Mouse (Mus musculus) A20 (cell line): ENCODE results near the gene Lman1l.

Experiments used
- DNase-seq: peaks from one replicate; pipeline ENCODE4 v3.0.0-alpha.2; 2011; ENCODE audit warnings: low read depth, low spot score

The Lman1l gene

DNA sequence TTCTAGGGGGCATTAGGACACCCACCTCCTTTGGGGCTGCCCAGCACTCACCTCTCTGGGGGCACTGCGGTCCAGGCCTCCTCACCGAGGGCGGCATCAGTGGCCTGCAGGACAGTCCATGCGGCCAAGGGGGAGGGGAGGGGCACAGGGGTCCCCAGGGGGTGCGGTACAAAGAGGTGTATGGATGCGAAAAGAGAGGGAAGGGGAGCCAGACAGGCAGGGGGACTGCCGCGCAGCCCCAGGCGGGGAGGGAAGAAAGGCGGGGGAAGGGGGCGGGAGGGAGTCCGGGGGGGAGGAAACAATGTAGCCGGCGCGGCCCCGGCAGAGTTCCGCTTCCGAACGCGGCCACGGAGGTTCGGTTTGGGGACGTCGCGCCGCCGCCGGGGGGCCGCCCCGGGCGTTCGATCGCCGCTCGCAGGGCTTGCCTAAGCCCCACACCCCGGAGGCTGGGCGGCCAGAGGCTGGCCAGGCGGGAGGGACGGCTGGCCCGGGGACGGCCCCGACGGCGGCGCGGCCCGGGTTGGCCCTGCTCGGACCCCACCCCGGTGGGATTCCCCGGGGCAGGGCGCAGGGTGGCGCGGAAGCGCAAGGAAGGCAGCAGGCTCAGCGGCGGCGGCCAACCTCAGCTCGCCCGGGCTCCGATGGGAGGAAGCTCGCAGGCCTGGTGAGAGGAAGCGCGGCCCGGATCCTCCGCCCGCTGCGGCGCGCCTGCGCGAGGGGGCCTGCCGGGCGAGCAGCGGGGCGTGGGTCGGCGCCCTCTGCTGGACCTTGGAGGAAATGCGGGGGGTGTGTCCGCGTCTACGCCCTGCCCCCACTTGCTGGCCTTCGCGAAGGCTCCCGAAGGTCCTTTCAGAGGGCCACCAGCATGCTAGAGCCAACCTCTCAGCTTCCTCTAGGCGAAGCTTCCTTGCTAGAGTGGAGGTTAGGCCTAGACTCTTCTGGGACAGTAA lies 24.6 kb upstream of the Lman1l start:
- DNase-seq, result peak; percentile 95

DNA sequence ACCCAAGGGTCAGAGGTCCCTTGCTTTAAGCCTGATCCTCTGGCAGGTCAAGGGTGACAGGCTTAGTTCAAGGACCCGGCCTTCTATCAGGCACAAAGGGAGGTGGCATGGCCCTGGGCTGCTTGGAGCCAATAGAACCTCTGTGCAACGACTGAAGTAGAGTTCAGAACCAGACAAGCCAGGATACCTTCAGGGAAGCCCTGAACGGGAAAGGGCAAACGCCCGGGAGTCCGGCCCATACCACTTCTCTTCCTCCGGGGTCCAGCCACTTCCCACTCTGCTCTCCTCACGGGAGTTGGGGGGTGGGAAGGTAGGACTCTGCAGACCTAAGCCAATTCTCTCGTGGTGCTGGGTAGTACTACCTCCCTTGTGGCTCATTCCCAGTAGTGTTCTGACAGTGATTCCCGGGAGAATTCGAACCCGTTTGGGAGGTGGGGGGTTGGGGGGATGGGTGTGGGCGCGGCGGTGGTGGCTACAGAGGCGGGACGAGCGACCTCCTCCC lies 23.9 kb upstream of the Lman1l start:
- DNase-seq, result peak; percentile 53

DNA sequence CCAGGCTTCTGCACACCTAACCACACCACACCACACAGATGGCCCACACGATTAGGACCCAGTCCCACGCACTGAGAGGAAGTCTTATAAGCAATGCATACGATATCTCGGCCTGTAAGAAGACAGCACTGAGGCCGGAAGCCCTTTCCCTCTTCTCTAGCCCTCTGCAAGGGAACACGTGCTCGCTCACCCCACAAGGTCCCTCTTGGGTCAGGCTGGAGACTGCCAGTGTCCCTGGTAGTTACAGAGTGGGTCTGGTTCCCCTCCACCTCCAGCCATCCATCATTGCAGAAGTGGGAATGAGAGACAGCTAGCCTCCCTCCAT lies 23.2 kb upstream of the Lman1l start:
- peak; percentile 59 for DNase-seq

DNA sequence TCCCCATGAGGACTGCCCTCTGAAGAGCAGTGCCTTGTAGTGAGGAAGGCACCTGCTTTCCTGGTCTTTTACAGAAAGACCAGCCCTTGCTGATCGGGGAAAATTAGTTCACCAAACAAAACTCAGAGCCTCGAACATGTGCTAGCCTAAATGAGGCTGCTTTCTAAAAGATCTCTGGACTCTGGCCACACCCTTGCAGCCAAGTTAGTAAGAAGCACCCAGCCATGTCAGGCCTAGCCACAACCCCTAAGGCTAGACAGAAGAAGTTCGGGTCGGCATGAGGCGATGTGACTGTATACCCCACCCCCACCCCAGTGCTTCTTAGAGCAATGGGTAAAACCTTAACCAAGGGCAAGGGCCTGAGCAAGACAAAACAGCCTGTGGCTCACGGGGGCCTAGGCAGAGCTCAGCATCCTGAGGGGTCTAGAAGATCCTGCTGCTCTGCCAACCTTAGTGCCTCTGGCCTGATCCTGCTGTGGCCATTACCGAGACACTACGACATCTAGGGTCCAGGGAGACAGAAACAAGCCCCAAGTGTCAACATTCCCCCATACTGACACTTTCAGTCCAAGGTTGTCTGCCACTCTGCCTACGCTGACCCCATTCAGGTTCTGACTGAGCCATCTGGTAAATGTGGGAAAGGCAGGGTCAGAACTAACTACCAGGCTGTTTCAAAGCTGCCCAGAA lies 22.7 kb upstream of the Lman1l start:
- peak; percentile 88 for DNase-seq

DNA sequence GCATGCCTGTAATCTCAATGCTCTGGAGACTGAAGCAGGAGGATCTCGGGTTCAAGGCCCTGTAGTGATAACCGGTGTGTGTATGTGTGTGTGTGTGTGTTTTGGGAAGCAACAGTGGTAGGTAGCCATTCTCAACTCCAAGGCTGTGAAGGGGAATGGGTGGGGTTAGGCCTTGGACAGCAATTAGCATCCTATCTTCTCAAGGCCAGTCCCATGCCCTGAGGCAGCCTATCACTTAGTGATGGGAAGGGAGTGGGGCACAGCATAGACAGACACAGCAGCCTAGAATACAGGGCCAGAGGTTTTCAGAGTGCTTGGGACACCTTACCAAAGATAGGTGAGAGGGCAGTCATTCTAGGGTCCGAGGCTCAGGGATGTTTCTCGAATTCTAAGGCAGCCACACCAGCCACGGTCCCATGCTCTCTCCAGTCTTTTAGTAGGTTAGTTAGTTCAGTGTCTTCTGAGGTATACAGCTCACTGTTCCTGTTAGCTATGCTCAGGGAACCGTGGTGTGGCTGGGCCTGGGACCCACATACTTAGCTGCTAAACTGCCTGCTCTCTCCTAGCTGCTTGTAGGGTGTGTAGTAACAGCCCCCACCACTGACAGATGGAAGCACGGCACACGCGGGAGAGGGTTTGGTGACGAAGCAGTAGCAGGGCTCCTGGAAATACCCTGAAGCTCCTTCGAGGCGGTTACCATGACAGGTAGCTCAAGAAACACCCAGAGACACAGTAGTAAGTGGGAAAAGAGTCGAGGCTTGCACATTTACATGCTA lies 21.4 kb upstream of the Lman1l start:
- DNase-seq, result peak; percentile 52

DNA sequence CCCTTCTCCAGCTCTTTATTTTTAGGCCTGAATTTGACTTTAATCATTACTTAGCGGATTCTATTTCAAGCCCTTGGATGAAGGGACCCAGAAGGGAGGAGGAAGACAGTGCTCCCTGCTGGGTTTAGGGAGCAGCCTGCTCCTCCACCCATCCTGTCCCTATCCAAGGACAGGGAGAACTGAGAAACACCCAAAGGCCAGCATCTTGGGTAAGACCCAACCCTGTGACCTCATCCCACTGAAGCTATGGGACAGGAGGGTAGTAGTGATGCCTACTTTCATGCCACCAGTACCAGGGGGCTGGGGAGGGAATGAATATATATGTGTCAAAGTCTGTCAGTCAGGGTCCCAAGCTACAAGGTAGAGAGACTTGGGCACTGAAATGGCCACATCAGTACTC lies 20.4 kb upstream of the Lman1l start:
- DNase-seq, result no peak

DNA sequence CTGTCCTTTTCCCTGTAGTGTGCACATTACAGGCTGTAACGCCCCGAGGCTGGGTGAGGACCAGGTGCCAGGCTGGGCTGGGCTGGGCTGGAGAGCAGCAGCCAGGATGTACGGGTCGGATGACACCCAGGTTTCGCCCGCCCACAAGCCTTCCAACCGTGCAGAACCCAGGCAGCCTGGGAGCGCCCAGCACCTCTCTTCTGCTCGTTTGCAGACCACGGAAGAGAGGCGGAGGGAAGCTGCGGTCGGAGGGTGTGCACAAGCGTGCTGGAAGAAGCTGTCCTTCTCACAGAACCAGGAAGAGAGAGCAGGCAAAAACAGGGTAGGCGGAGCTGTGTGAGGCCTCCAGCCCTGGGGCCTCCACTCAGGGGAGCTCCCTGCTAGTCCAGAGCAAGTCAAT lies 19.8 kb upstream of the Lman1l start:
- DNase-seq, result peak; percentile 95

DNA sequence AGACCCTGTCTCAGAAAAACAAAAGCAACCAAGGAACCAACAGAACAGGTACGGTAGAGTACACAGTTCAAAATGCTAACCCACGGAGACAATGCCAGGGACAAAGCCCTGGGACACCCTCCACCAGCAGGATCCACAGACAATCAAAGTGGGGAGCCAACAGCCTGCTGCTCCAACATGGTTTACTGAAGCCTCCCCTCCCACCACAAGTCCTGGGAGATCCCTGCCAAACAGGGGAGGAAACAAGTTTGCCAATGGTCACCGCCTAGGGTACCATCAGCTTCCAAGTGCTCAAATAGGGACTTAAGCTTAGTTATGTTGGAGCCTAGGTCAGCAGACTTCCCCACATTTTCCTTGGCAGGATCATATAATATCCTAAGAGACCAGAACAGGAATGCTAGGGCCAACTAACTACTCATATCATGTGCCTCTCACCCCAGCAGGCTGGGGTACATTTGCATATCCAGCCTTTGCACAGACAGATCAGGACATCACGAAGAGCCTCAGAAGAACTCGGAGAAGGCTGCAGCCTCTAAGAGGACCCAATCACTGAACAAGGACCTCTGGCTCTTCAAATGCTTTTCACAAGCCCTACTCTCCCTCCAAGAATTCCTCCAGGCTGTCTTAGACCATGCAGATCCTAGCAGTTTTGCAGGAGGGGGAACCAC lies 19.2 kb upstream of the Lman1l start:
- DNase-seq, result peak; percentile 76

DNA sequence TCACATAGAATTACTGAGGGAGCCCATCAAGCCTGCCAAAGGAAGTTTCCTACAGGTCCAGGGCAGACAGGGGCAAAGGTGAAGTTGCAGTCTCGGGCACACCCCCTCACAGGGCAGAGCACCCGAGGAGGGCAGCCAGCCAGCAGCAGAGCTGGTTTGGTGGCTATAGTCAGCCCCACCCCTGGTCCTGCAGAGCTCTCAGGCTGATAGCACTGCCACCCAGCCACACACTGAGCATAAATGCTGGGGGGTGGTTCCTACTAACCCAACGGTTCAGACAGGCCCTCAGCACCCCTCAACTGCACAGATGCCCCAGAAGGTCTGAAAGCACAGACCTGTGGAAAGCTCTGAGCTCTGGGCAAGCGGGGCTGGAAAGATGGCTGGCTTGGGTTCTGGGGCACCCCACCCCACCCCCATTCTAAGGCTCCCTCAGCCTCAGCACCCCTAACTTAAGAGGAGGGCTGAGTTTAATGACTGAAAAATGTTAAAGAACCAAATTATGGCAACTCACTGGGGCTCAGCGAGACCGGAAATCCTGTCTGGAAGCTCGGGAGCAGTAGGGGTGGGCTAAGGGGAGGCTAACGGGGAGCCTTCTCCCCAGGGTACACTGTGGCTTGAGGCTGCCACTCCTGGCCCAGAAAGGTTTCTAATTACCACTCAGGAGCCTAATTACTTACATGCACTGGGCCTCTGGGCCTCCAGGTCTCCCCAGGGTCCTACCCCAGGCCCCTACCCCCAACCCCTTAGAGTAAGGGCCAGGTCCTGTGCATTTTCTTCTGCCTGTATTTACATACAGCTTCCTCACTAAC lies 18.3 kb upstream of the Lman1l start:
- DNase-seq, result peak; percentile 84

DNA sequence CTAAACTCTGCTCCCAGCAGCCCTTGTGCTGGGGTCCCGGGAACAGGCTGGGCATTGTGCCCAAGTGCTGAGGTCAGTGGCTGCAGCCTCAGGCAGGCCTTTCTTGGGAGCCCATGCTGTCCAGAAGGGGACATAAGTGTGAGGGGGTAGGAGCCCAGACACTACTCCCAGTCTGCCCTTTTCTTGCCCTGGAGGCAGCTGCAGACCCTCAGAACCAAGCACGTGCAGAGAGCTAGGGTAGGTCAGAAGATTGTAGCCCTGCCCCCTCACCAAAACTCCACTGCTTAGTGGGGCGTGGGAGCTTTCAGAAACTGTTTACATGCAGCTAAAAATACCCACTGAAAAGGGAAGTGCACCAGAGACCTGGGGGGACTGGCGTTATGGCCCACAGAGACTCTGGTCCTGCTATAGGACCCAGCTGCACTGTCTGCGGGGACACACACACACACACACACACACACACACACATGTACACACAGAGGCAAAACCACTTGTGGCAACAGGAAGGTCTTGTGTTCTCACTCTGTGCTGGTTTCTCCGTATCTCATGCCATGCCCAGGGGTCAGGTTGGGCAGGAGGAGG lies 17.3 kb upstream of the Lman1l start:
- DNase-seq, result peak; percentile 94

DNA sequence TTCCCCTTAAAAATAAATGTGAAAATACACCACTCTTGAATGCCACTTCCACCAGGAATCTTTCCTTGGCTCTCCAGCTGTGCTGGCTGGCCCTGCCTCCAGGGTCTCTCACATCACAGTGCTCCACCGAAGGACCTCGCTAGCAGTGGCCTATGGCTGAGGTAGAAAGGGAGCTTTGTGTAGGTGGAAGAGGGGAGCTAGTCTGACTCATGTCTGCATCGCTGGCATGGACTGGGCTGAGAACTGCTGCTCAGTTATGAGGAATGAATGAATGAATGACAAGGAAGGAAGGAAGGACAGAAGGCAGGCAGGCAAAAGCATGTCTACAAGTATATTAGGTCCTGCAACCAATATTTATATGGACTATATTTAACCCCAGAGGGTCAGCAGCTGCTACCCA lies 16.7 kb upstream of the Lman1l start:
- no peak for DNase-seq

DNA sequence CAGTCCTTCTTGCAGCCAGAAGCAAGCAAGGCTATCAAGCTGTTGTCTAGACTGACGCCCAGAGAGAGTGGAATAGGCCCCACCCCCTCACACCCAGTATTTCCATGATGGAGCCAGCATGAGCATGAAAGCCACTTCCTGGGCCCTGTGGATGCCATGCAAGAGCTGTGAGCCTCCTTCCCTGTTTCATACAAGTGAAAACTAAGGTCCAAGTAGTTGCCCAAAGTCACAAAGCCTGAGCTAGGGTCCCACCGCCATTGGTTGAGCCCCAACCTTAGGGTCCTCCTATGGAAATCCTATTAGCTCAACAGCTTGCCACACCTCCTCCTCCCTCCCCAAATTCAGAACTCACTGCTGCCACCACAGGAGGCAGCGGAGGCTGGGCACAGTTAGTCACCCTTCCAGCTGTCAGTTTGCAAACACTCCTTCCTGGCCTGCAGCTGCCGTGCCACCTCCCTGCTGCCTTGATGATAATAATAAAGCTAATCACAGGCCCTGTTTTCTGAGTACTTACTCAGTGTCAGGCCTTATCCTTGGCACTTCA lies 13.0 kb upstream of the Lman1l start:
- peak; percentile 68 for DNase-seq

DNA sequence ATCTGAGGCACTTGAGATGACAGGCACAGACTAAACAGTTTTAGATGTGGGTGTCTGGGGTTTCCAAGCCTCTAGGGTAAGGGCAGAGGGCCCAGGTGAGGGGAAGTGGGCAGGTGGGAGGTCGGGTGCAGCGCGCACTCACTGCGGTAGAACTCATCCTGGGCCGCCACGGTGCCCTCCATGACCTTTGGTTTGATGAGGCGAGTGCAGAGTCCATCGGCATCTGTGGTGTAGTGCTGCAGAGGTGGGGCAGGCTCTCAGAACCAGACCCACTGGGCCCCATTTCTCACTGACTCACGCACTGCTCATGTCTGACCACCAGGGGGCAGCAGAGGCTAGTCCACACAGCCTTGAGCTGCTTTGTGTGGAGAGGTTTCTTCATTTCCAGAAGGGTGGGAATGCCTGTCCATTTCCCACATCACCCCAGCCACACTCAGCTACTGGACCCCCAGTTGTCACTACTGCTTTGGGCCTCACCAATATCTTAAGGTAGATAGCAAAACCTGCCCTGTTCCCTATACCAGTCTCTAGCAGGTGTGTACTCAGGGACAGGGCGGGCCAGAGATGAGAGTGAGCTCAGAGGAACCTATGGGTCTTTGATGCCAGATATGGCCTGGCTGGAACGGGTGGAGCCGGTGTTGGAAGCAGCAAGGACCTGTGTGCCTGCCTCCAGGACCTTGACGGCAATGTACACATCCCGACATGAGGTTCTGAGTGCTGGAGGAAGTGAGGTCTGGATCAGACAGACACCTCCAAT lies 8.7 kb upstream of the Lman1l start:
- DNase-seq, result peak; percentile 70

DNA sequence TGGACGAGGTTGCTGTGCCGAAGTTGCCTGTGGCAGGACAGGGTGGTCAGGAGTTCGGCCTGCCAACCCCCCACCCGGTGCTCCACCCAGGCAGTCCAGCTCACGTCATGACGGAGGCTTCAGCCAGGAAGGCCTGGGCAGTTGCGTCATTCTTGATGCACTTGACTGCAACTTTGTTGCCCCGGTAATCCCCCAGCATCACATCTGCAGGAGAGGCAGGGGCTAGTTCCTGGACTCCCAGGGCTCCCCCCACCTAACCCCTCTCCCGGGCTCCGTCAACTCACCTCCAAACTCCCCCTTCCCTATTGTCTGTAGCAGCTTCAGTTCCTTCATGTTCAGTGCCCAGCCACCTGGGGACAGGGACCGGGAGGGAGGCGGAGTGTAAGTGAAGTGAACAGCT lies 8.1 kb upstream of the Lman1l start:
- DNase-seq, result no peak

DNA sequence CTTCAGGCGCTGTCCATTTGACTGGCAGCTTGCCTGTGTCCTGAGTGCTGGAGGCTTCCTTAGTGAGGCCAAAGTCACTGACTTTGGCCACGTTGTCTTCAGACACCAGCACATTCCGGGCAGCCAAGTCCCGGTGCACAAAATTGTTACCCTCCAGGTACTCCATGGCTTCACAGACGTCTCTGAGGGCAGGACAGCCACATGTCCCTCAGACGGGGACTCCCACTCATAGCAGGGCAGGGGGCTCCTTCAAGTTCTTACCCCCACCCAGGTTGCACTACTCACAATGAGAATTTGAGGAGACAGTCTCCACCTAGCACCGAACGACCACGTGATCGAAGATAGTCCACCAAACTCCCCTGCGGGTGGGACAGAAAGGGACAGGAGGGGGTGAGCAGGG lies 7.3 kb upstream of the Lman1l start:
- no peak for DNase-seq

DNA sequence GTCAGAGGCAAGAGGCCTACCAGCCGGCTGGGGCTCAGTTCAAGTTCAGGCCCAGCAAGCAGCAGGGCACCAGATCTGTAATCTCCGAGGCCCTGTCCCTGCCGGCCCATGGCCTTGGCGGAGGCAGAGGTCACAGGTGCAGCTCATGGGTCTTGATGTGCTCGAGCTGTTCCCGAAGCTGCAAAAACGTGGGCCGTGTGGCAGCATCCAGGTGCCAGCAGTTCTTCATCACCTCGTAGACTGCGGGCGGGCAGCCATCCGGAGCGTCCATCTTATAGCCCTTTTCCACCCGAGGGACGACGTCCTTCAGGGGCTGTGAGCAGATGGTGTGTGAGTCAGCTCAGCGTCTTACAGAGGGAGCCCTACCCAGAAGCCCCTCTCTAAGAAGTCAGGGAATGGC lies 6.6 kb upstream of the Lman1l start:
- no peak for DNase-seq

DNA sequence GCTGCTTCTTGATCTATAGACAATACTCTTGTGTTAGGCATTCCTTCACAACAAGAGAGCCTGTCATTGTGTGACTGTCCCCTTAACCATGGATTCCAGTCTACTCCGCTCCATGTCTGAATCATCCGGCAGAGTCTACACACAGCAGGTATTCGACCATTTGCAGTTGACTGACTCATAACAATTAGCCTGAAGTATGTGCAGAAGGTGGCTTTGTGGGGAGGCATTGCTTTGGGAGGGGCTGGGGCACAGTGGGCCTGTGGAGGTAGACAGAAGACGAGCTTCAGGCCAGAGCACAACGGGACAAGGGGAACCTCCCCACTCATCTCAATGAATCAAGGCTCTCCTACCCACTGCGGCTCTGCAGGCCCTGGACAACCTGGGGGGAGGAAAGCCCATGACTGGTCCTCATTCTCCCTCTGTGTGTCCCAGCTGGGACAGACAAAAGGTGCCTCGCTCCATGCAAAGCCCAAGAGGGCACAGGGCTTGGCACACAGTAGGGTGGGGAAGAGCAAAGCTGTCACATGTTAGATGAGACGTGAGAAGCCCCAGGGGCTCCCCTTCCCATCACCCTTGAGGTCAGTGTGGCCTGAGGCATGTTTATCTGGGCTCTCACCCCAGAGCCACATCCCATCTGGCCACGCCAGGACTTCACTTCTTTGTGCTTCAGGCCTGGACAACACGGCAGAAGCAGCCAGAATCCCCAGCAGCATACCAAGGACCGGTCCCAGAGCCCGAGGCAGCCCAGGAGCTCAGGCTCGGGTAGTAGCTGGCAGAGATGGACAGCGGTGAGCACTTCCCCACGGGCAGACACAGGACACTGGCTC lies 5.3 kb upstream of the Lman1l start:
- no peak for DNase-seq

DNA sequence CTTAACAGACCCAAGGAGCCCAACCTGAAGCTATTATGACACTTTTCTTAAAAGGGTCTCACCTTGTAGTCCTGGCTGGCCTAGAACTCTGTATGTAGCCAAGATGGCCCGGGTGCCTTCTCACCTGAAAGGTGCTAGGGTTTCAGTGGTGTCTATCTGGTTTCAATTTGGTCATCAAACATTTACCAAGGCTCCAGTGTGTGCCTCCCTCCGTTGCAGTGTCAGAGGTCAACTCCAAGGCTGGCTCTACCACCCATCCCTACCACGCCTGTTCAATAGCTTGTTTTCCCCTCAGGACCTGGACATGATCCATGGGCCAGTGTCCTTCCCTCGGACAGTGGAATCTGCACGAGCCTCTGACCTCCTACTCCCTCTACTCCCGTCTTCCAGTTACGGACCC lies 3.7 kb upstream of the Lman1l start:
- DNase-seq, result no peak
